Mouse (Mus musculus) hematopoietic stem cell, adult 5-6 weeks (primary cell): ENCODE results near the gene Clic6. TPM values are rescaled to one million over a fixed set of nuclear protein-coding genes. Genes with fewer than 3 reads are reported as not detected.
"Not testable (repeated sequence)": the region's sequence is repeated elsewhere in the genome, so short reads cannot be mapped to it uniquely, and the experiment has no call there.

Experiments
- ATAC-seq, 2 experiments: fragments of 125-278 bp in 1 of 2; replicated peaks in 1 of 2; 2 replicates each; pipeline ENCODE4 v1.8.0; 2016 to 2017; ENCODE audit warnings: inconsistent platforms in 2 of 2, mild to moderate bottlenecking in 2 of 2, moderate number of reproducible peaks in 2 of 2, low read depth in 1 of 2, moderate TSS enrichment in 1 of 2; ENCODE audit not compliant: low FRiP score in 2 of 2, poor library complexity in 2 of 2, severe bottlenecking in 2 of 2, insufficient read depth in 1 of 2, low TSS enrichment in 1 of 2
- total RNA-seq: library from RNA; stranded (forward); fragments of 172-1452, 232-1000 nt; gene quantifications from 2 replicates; pipeline ENCODE4 v1.2.3, GENCODE M21; 2017

Gene Clic6
- total RNA-seq, 1 experiment from 2014 or later: not detected

- no peak for ATAC-seq
Measured at GRCm38 (mm10) chr16:92507573-92507972, 22.0 kb downstream of the Clic6 start.

GRCm38 (mm10) chr16:92510835-92511772, 25.6 kb downstream of the Clic6 start:
- ATAC-seq: no peak

DNA sequence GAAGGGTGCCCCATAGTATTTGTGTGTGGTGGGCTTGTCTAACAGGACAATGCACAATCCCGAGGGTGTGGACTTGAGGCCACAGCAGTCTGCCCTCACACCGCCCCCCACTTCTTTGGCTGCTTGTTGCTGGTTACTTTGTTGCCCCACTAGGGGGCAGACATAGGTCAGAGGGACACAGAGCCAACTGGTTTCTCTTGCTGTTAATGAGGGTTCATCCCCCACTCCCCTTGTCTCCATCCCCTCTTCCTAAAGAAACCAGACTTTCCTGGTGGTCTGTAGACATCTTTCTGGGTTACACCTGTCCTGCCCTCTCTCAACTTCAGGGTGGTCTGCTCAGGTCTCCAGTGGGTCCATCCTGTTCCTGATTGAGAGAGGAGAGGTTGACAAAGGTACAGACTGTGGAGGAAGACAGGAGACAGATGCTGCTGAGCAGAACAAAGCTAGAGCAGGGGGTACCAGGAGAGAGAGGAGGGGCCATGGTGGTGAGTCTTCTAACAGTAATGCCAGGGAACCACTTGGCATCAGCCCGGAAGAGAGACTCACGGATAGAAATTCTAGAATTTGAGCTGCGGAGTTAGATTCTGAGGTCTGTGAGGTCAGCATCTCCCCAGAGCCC, 26.3 kb downstream of the Clic6 start:
- peak; percentile 46 to 76; a peak in 3 of 4 replicates for ATAC-seq

DNA sequence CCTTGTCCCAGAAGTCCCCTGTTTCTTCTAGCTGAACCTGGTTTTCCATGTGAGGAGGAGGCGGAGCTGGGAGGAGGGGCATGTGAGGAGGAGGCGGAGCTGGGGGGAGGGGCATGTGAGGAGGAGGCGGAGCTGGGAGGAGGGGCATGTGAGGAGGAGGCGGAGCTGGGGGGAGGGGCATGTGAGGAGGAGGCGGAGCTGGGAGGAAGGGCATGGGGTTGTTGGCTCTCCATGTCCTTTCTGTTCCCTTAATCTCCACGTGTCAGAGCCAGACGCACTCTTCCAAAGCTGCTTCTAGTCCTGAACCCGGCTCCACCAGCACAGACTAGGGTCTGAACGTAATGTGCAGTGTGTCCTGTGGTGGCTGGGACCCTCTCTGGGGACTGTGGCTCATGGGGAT, 29.4 kb downstream of the Clic6 start:
- ATAC-seq: not testable (repeated sequence)

GRCm38 (mm10) chr16:92516139-92516538, 30.6 kb downstream of the Clic6 start:
- no peak for ATAC-seq

DNA sequence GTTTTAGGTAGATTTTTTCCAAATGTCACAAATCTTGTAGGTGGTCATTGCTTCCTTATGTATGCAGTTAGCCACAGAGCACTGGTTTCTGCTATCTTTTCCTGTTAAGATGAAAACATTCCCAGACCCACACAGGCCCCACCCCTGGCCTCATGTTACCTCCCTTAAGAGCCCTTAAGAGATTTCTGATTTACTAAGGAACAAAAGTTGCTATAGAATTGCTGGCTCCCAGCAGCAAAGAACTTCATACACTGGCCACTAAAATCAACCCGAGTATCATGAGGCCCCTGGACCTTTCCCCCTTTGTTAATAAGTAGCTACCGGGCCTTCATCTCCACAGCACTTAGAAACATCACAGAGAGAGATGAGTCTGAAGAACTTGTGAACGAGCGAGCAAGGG, 33.2 kb downstream of the Clic6 start:
- no peak for ATAC-seq

DNA sequence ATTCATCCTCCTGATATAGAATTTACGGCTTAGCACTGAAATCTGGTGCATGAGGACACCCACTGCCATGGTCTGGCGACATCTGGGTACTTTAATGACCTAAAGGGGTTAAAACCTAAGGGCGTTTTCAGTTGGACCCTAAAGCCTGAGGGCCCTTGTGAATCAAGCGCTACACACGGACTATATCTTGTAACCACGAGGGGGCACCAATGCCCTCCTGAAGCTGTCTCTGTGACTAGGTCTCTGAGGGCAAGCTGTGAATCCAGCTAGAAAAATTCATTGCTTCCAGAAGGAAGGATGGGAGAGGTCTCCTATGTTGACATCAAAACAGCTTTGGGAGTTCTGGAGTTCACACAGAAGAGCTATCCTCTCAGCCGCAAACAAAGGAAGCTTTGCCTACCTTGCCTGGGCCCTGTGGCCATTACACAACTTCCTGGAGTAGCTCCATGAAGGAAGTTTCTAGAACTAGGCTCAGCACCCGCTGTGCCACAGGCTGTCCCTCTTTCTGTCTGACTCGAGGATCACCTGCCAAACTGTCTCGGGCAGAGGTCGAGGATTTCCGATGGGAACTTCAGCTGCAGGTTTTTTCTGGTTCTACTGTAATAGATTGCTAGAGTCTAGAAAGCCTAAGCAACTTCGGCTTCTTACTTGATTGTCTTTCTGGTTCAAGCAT, 34.4 kb downstream of the Clic6 start:
- peak in 1 of 2 experiments; percentile 79; a peak in 2 of 4 replicates for ATAC-seq

- no peak for ATAC-seq
Measured at GRCm38 (mm10) chr16:92523351-92523750, 37.8 kb downstream of the Clic6 start.

GRCm38 (mm10) chr16:92524651-92525050, 39.1 kb downstream of the Clic6 start:
- no peak for ATAC-seq

DNA sequence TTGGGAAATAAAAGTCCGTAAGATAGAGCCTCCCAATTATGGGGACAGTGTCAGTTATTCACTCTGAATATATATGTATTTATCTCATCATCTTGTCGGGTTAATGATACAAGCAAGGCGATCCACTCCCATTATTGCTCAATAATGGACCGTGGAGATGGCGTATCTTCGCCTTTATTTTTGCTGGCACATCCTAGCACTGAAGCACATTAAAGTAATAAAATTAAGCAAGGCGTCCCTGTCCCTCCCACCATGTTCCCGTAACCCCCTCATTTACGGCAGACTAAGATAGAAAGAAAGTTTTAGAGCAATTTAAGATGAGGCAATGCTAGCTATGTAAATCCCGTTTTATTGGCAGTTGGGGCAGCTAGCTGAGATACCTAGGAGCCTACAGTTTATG, 40.4 kb downstream of the Clic6 start:
- no peak for ATAC-seq

- ATAC-seq: no peak; a peak in 1 of 4 replicates
Measured at GRCm38 (mm10) chr16:92535258-92535657, 49.7 kb downstream of the Clic6 start.

GRCm38 (mm10) chr16:92538356-92538755, 52.8 kb downstream of the Clic6 start:
- no peak for ATAC-seq

- no peak for ATAC-seq
Measured at GRCm38 (mm10) chr16:92544264-92544663, 58.7 kb downstream of the Clic6 start.

GRCm38 (mm10) chr16:92548651-92549050, 63.1 kb downstream of the Clic6 start:
- ATAC-seq: no peak

GRCm38 (mm10) chr16:92551266-92552105, 66.0 kb downstream of the Clic6 start:
- ATAC-seq: no peak

DNA sequence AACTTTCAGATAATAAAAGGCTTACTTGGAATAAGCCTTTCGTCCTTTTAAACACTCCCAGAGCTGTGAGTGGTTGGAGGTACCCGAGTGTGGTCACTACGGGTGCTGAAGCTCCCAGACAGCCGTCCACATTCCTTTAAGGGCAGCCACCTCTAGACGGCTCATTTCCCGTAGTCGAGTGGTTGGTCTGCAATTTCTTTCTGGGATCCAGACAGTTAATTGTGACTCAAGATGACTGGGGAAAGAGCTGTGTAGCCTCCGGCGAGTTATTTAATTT, 66.5 kb downstream of the Clic6 start:
- no peak for ATAC-seq

DNA sequence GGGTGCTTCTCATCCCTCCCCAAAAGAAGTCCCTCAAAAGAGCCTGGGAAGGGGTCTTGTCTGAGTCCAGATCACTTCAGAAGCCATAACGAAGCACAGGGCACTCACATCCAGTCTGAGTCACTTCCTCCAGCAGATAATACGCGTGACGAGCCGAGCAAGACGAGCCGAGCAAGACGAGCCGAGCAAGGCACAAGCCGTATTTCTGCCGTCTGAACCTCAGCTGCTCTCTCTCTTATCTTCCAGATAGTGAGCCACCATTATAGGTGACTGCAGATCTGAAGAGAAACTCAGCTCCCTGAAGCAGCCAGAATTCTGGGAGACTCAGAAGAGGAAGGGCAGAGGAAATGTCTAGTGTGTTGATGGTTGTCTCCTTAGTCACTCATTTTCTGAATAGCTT, 67.3 kb downstream of the Clic6 start:
- no peak for ATAC-seq
